Mouse (Mus musculus) lung, postnatal 0 days (tissue): Measurements from ENCODE around the gene Krt7. TPM values are rescaled to one million over a fixed set of nuclear protein-coding genes. Genes with fewer than 3 reads are reported as not detected.
A peak's percentile ranks its signal among the peaks of the same experiment; 100 is the strongest.

ENCODE experiments used
- ATAC-seq: fragments of 200-750 bp; cut with Nextera tagmentation; 2 replicates; pipeline ENCODE4 v1.8.0; 2017; ENCODE audit warnings: moderate library complexity
- DNase-seq: peaks from one replicate; pipeline ENCODE4 v3.0.0-alpha.2; 2016; ENCODE audit warnings: low spot score
- H3K27ac ChIP-seq: fragments of 300-500 bp; sonication (generic); 2 replicates; pipeline ENCODE4 v1.5.1; 2014; ENCODE audit warnings: antibody characterized with exemption, mild to moderate bottlenecking, low read length, mixed read lengths
- H3K27me3 ChIP-seq: fragments of 300-500 bp; sonication (generic); replicated peaks from 2 replicates; pipeline ENCODE4 v1.6.1; 2014; ENCODE audit warnings: low read length, mixed read lengths; ENCODE audit not compliant: insufficient read depth
- H3K36me3 ChIP-seq: fragments of 300-500 bp; sonication (generic); 2 replicates; pipeline ENCODE4 v1.6.1; 2014; ENCODE audit warnings: low read length, mixed read lengths; ENCODE audit not compliant: insufficient read depth
- H3K4me1 ChIP-seq: fragments of 300-500 bp; sonication (generic); 2 replicates; pipeline ENCODE4 v1.6.1; 2014; ENCODE audit warnings: antibody characterized with exemption, low read depth, low read length, mixed read lengths; ENCODE audit not compliant: insufficient read depth
- H3K4me2 ChIP-seq: fragments of 300-500 bp; sonication (generic); replicated peaks from 2 replicates; pipeline ENCODE4 v1.6.1; 2014; ENCODE audit warnings: low read depth, mild to moderate bottlenecking, low read length, moderate library complexity, mixed read lengths
- H3K4me3 ChIP-seq: fragments of 300-500 bp; sonication (generic); 2 replicates; pipeline ENCODE4 v1.5.1; 2014; ENCODE audit warnings: low read depth, low read length
- H3K9ac ChIP-seq: fragments of 300-500 bp; sonication (generic); replicated peaks from 2 replicates; pipeline ENCODE4 v1.6.1; 2014; ENCODE audit warnings: low read depth, mild to moderate bottlenecking
- H3K9me3 ChIP-seq: fragments of 300-500 bp; sonication (generic); 2 replicates; pipeline ENCODE4 v1.6.1; 2016; ENCODE audit warnings: low read length, mixed read lengths
- CTCF ChIP-seq: IDR thresholded peaks from 2 replicates; pipeline ENCODE4 v1.5.1; 2016; ENCODE audit warnings: antibody characterized with exemption, mild to moderate bottlenecking
- EP300 ChIP-seq: IDR thresholded peaks from 2 replicates; pipeline ENCODE4 v1.6.1; 2016; ENCODE audit warnings: antibody characterized with exemption, mild to moderate bottlenecking, control low read depth
- WGBS: fragments of 180-500 bp; shearing (Covaris S2); extraction: QIAGEN DNeasy Blood & Tissue Kit; methylation state at CpG from one replicate; pipeline ENCODE4 v1.1.7; 2014; 5-methylcytosine and 5-hydroxymethylcytosine counted together
- polyA plus RNA-seq: library from polyadenylated mRNA; unstranded; fragments of >200 nt; fragmentation: Nextera tagmentation; extraction: Ambion mirVana; gene quantifications from 2 replicates; pipeline ENCODE4 v1.2.1, GENCODE M21; 2015

Krt7 gene
- polyA plus RNA-seq, 1 experiment from 2014 or later, result 430 TPM

- peak overlapping the region; percentile 60; the same call in 1 of the 2 replicates for H3K27ac ChIP-seq
- no peak overlapping the region for H3K9ac ChIP-seq
- peaks cover 36% of the 10 kb centered on the region for H3K4me1 ChIP-seq
- WGBS, result 36% methylated on average over 3 of the region's 3 CpGs
- no peak overlapping the region for H3K4me3 ChIP-seq
- no peaks in the 10 kb centered on the region for H3K27me3 ChIP-seq
- TF ChIP-seq CTCF, result no peak
- no peak for TF ChIP-seq EP300
- H3K36me3 ChIP-seq, result no peaks in the 10 kb centered on the region
- DNase-seq (no peak), ATAC-seq (no peak)
- H3K4me2 ChIP-seq, result peak overlapping the region; percentile 5; the same call in 1 of the 2 replicates
- H3K9me3 ChIP-seq, result no peaks in the 10 kb centered on the region
Observed at GRCm38 (mm10) chr15:101366482-101366881, 44.4 kb upstream of the Krt7 start.

DNA sequence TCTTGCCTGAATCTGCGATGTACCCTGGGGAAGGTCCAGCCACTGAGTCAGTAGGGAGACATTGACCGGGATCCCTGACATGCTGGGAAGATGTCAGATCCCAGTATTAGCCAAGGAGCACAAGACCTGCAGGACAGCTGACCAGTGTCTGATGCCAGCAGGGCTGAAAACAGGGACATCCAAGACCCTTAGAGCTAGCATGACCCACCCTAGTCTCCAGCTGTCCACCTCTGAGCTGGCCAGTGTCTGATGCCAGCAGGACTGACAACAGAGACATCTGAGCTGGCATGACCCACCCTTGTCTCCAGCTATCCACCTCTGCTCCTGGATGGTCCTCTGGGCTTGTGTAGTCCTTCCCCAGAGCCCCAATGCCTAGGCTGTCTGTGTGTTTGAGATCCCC is 43.9 kb upstream of the Krt7 start:
- 69% methylated on average over 2 of the region's 2 CpGs for WGBS
- Histone ChIP-seq H3K27ac (no peak overlapping the region), H3K36me3 (no peaks in the 10 kb centered on the region), H3K4me3 (no peak overlapping the region), H3K9me3 (no peaks in the 10 kb centered on the region), H3K27me3 (no peaks in the 10 kb centered on the region), H3K4me2 (no peak overlapping the region; the same call in 1 of the 2 replicates), H3K4me1 (peaks cover 36% of the 10 kb centered on the region), H3K9ac (no peak overlapping the region)
- DNase-seq, result no peak
- TF ChIP-seq CTCF (no peak), EP300 (no peak)
- ATAC-seq, result no peak

DNA sequence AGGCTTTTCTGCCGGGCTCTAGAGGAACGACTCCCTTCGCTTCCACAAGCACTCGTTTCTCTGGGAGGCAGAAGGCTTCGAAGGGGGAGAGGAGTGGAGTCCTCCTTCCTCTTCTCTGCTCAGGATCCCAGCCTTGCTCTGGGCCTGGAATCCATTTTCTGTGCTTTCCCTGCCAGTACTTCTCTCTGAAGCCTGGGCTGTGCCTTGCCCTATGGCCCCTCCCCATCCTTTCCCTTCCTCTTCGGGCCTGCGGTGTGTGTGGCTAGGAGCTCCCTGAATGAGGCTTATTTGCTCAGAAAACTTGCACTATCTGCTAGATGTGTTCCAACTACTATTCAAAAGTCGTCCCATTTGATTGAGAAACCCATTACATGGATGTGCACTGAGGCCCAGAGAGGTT is 43.3 kb upstream of the Krt7 start:
- no peak overlapping the region for H3K4me3 ChIP-seq
- H3K9ac ChIP-seq, result no peak overlapping the region
- no peaks in the 10 kb centered on the region for H3K36me3 ChIP-seq
- H3K27me3 ChIP-seq, result no peaks in the 10 kb centered on the region
- ATAC-seq, result no peak
- no peak overlapping the region for H3K4me2 ChIP-seq
- WGBS, result 69% methylated on average over 8 of the region's 8 CpGs
- no peak overlapping the region for H3K27ac ChIP-seq
- TF ChIP-seq CTCF, result no peak
- peaks cover 36% of the 10 kb centered on the region for H3K4me1 ChIP-seq
- no peaks in the 10 kb centered on the region for H3K9me3 ChIP-seq
- DNase-seq, result no peak

DNA sequence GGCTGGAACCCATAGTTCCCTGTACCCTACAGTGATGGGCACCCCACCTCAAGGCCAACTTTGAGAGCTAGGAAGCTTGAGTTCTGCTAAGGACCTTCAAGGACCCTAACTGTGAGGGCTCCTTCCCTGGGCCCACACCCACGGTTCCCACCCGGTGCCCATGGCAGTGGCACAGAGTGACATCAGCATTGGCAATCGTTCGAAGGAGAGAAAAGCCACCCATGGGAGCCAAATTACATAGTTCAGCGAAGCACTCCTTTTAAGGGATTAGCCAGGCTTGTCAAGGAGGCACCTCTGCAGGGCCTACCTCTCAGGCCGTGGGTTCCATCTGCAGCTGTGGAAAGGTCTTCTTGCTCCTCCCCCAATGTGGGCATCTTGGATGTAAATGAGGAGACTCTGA is 42.8 kb upstream of the Krt7 start:
- H3K4me2 ChIP-seq, result peak overlapping the region; percentile 11; the same call in 1 of the 2 replicates
- no peak overlapping the region for H3K9ac ChIP-seq
- peaks cover 36% of the 10 kb centered on the region for H3K4me1 ChIP-seq
- no peak overlapping the region for H3K4me3 ChIP-seq
- H3K27ac ChIP-seq, result peak overlapping the region; percentile 94; the same call in 1 of the 2 replicates
- no peaks in the 10 kb centered on the region for H3K9me3 ChIP-seq
- H3K36me3 ChIP-seq, result no peaks in the 10 kb centered on the region
- H3K27me3 ChIP-seq, result no peaks in the 10 kb centered on the region
- DNase-seq, result no peak
- WGBS, result 59% methylated on average over 6 of the region's 6 CpGs
- TF ChIP-seq CTCF, result no peak
- TF ChIP-seq EP300, result no peak
- ATAC-seq, result no peak

DNA sequence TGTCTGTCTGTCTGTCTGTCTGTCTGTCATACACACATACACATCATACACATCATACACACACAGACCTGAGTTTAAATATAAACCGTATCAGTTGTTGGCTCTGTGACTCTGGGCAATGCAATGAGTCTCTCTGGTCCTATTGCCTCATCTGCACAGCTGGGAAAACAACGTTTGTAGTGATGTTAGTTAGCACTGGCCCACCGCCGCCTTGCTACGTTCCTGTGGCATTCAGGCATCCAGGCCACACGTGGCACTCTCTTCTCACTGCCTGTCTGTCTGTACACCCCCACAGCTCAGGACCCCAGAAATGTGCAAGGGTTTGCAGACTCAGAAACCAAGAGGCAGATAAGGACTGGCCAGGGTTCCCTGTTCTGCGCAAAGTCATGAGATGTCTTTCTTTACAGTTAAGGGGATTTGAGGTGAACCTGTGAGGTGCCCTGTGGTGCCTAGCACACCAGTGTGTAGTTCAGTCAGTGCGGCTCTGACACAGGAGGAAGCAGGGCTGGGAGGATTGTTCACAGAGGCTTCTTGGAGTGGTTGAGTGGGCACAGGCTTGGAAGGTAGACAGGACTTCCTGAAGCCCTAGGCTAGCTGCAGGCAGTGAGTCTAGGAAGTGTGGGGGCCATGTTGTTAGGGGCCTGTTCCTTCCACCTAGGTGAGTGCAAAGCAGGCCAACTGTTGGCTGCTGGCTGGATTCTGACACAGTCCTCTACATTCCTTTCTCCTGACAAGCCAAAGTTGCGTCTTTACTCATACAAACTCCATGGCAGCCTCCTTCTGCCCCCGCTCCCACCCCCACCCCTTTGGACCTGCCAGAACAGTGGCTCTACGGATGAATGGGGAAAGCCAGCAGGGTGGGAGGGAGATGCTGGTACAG is 42.1 kb upstream of the Krt7 start:
- H3K4me1 ChIP-seq, result peaks cover 36% of the 10 kb centered on the region
- H3K27me3 ChIP-seq, result no peaks in the 10 kb centered on the region
- peak overlapping the region; percentile 40 for H3K4me2 ChIP-seq
- H3K4me3 ChIP-seq, result no peak overlapping the region
- peak; percentile 27 for ATAC-seq
- H3K27ac ChIP-seq, result peak overlapping the region; percentile 94
- peak; percentile 47 for TF ChIP-seq EP300
- no peak for TF ChIP-seq CTCF
- peak overlapping the region; percentile 9; the same call in 1 of the 2 replicates for H3K9ac ChIP-seq
- no peaks in the 10 kb centered on the region for H3K36me3 ChIP-seq
- DNase-seq, result peak; percentile 81
- 46% methylated on average over 11 of the region's 11 CpGs for WGBS
- H3K9me3 ChIP-seq, result no peaks in the 10 kb centered on the region

DNA sequence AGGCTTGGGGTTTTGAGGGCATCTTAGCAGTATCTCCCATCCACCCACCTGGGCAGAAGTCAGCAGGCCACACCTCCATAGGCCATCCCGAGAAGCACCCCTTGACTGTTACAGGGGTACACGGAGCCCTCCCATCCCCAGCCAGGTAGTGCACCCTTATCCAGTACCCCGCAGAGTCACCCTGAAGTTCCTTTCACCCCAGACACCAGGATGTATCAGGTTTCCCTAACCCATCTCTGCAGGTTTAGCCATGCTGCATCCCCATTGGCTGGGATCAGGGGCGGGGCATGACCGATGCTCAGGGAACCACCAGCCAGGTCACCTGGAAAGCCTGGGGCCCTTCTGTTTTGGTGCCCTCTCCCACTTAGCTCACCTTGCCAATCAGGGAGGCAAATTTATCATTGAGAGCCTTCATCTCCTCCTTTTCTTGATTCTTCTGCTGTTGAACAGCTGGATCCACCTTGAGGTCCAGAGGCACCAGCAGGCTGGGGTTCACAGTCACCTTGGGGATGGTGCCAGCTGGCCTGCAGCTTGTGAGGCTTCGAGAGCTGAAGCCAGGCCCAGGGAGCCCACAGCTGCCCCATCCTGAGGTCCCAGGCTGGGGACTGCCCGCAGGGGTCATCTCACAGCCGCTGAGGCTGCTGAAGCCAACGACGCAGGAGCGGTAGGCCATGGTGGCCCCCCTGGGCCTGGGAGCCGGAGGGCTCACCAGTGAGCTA is 41.3 kb upstream of the Krt7 start:
- ATAC-seq, result peak; percentile 15; the same call in 1 of the 2 replicates
- peak overlapping the region; percentile 40 for H3K4me2 ChIP-seq
- H3K9ac ChIP-seq, result peak overlapping the region; percentile 29
- peaks cover 40% of the 10 kb centered on the region for H3K4me1 ChIP-seq
- TF ChIP-seq CTCF, result no peak
- TF ChIP-seq EP300, result no peak
- 32% methylated on average over 12 of the region's 12 CpGs for WGBS
- H3K27ac ChIP-seq, result peak overlapping the region; percentile 94
- peak; percentile 41 for DNase-seq
- H3K9me3 ChIP-seq, result no peaks in the 10 kb centered on the region
- H3K4me3 ChIP-seq, result no peak overlapping the region
- H3K27me3 ChIP-seq, result no peaks in the 10 kb centered on the region
- H3K36me3 ChIP-seq, result no peaks in the 10 kb centered on the region
